Mouse (Mus musculus) layer of hippocampus, adult 9-10 months (tissue): Measurements from ENCODE around the gene Gab1.

ENCODE experiments used
- DNase-seq: peaks from one replicate; pipeline ENCODE4 v3.0.0; 2022; ENCODE audit warnings: low spot score

Gab1 gene

GRCm38 (mm10) chr8:80843744-80844434, 36.4 kb downstream of the Gab1 start:
- no peak for DNase-seq

GRCm38 (mm10) chr8:80842514-80842913, 37.8 kb downstream of the Gab1 start:
- no peak for DNase-seq

GRCm38 (mm10) chr8:80840090-80840489, 40.2 kb downstream of the Gab1 start:
- DNase-seq: no peak

- DNase-seq: no peak
These were observed 42.1 kb downstream of the Gab1 start for GRCm38 (mm10) chr8:80838199-80838598.

- DNase-seq: no peak
These were observed 44.9 kb downstream of the Gab1 start for GRCm38 (mm10) chr8:80835401-80835800.

- no peak for DNase-seq
These were observed 45.9 kb downstream of the Gab1 start for GRCm38 (mm10) chr8:80834443-80834842.

- DNase-seq: no peak
These were observed 47.8 kb downstream of the Gab1 start for GRCm38 (mm10) chr8:80832534-80832933.

GRCm38 (mm10) chr8:80831876-80832524, 48.3 kb downstream of the Gab1 start:
- no peak for DNase-seq

- no peak for DNase-seq
These were observed 49.4 kb downstream of the Gab1 start for GRCm38 (mm10) chr8:80830724-80831566.

- no peak for DNase-seq
These were observed 50.2 kb downstream of the Gab1 start for GRCm38 (mm10) chr8:80830141-80830540.

- DNase-seq: no peak
These were observed 53.3 kb downstream of the Gab1 start for GRCm38 (mm10) chr8:80826996-80827395.

- DNase-seq: no peak
These were observed 55.2 kb downstream of the Gab1 start for GRCm38 (mm10) chr8:80825136-80825535.

GRCm38 (mm10) chr8:80824426-80824825, 55.9 kb downstream of the Gab1 start:
- DNase-seq: no peak

- DNase-seq: no peak
These were observed 57.1 kb downstream of the Gab1 start for GRCm38 (mm10) chr8:80823250-80823649.

- DNase-seq: no peak
These were observed 58.7 kb downstream of the Gab1 start for GRCm38 (mm10) chr8:80821367-80822225.

- DNase-seq: no peak
These were observed 61.3 kb downstream of the Gab1 start for GRCm38 (mm10) chr8:80818978-80819377.

- no peak for DNase-seq
These were observed 63.3 kb downstream of the Gab1 start for GRCm38 (mm10) chr8:80817065-80817464.

GRCm38 (mm10) chr8:80815179-80815578, 65.1 kb downstream of the Gab1 start:
- DNase-seq: no peak

GRCm38 (mm10) chr8:80814087-80814791, 66.1 kb downstream of the Gab1 start:
- DNase-seq: no peak

GRCm38 (mm10) chr8:80813439-80813838, 66.9 kb downstream of the Gab1 start:
- no peak for DNase-seq

GRCm38 (mm10) chr8:80811591-80811991, 68.7 kb downstream of the Gab1 start:
- no peak for DNase-seq
